Mouse (Mus musculus) G1E (cell line): ENCODE results near the gene Dlgap1.

Experiments
- CTCF ChIP-seq: IDR thresholded peaks from 2 replicates; pipeline ENCODE4 v1.5.1; 2012; ENCODE audit warnings: low read depth, low read length, inconsistent platforms, mixed read lengths
- GATA1 ChIP-seq: IDR thresholded peaks from 2 replicates; pipeline ENCODE4 v1.6.1; 2012; ENCODE audit warnings: borderline replicate concordance, low read length, inconsistent platforms, mixed read lengths
- TAL1 ChIP-seq: conservative IDR thresholded peaks from 2 replicates; pipeline ENCODE4 v1.6.1; 2012; ENCODE audit warnings: low read depth, low read length, inconsistent platforms, mixed read lengths

GRCm38 (mm10) chr17:70787366-70787765 is 818.5 kb downstream of the Dlgap1 start:
- TF ChIP-seq CTCF (no peak), TAL1 (no peak), GATA1 (no peak)
